Comparison of ENCODE assay signal across 8 mouse cellular contexts in genomic region chr2:145822783-145823729, GRCm38 (mm10).
A peak's percentile ranks its signal among the peaks of the same experiment; 100 is the strongest.
DNase-seq lines count a peak whose midpoint lies in the region.
"Had no signal": no experiment of that assay in that cellular context is flagged by ENCODE, and none has a peak within 500 bp of the region (broad histone marks: within the 10 kb centered on the region; RNA-seq: fewer than 3 reads in every experiment).

No protein-coding gene starts in this region.

- DNase-seq in urinary bladder, adult 18-20 months (ENCODE audit: low spot score in 2 of 2), result peak; percentile 50 to 84
- no peak for DNase-seq in urinary bladder, postnatal 10 days (ENCODE audit: low spot score)
- DNase-seq in kidney, adult 18-20 months, result peak; percentile 71
- peak; percentile 23 for DNase-seq in lung, postnatal 10 days
- no peak for DNase-seq in adrenal gland, postnatal 4 days (ENCODE audit: low spot score in 2 of 2)
- DNase-seq in gastrocnemius, adult 18-20 months (ENCODE audit: low spot score), result no peak
- no peak for DNase-seq in spleen, adult 12 weeks (ENCODE audit: low spot score)
- DNase-seq: cerebellum, adult 8-10 months had no signal

Comparison
In these comparisons a context has a peak if more than half of its experiments do, and no peak if none do; other contexts are left out.
1. DNase-seq: peak in urinary bladder, adult 18-20 months (2 of 2), kidney, adult 18-20 months (single experiment) and lung, postnatal 10 days (single experiment); none in urinary bladder, postnatal 10 days (single experiment), adrenal gland, postnatal 4 days (0 of 2), gastrocnemius, adult 18-20 months (single experiment) and spleen, adult 12 weeks (single experiment).